Mouse (Mus musculus) midbrain, embryonic 11.5 days (tissue): ENCODE data around the gene Pax7. TPM values are rescaled to one million over a fixed set of nuclear protein-coding genes. Genes with fewer than 3 reads are reported as not detected.

ENCODE experiments used
- ATAC-seq: fragments of 200-750 bp; cut with Nextera tagmentation; 2 replicates; pipeline ENCODE4 v1.8.0; 2017; ENCODE audit warnings: moderate TSS enrichment, moderate library complexity; ENCODE audit not compliant: low FRiP score
- DNase-seq: peaks from one replicate; pipeline ENCODE4 v3.0.0; 2015; ENCODE audit warnings: low spot score; ENCODE audit errors: missing footprints
- H3K27ac ChIP-seq: fragments of 300-500 bp; sonication (generic); 2 replicates; pipeline ENCODE4 v1.5.1; 2014; ENCODE audit warnings: low read depth, low read length
- H3K27me3 ChIP-seq: fragments of 300-500 bp; sonication (generic); 2 replicates; pipeline ENCODE4 v1.6.1; 2014; ENCODE audit warnings: mild to moderate bottlenecking, low read length, moderate library complexity, mixed read lengths; ENCODE audit not compliant: control insufficient read depth, insufficient read depth
- H3K36me3 ChIP-seq: fragments of 300-500 bp; sonication (generic); 2 replicates; pipeline ENCODE4 v1.6.1; 2014; ENCODE audit warnings: mild to moderate bottlenecking, low read length, moderate library complexity, mixed read lengths; ENCODE audit not compliant: control insufficient read depth, insufficient read depth
- H3K4me1 ChIP-seq: fragments of 300-500 bp; sonication (generic); 2 replicates; pipeline ENCODE4 v1.6.1; 2014; ENCODE audit warnings: low read length; ENCODE audit not compliant: control insufficient read depth, insufficient read depth
- H3K4me2 ChIP-seq: fragments of 300-500 bp; sonication (generic); 2 replicates; pipeline ENCODE4 v1.6.1; 2014; ENCODE audit warnings: mild to moderate bottlenecking, moderate library complexity
- H3K4me3 ChIP-seq: fragments of 300-500 bp; sonication (generic); 2 replicates; pipeline ENCODE4 v1.5.1; 2014; ENCODE audit warnings: low read depth, low read length
- H3K9ac ChIP-seq: fragments of 300-500 bp; sonication (generic); 2 replicates; pipeline ENCODE4 v1.6.1; 2014; ENCODE audit warnings: low read length
- H3K9me3 ChIP-seq: fragments of 300-500 bp; sonication (generic); 2 replicates; pipeline ENCODE4 v1.6.1; 2016; ENCODE audit warnings: low read length; ENCODE audit not compliant: control insufficient read depth
- WGBS: fragments of 180-500 bp; shearing (Covaris S2); extraction: QIAGEN DNeasy Blood & Tissue Kit; methylation state at CpG from one replicate; pipeline ENCODE4 v1.1.7; 2014; 5-methylcytosine and 5-hydroxymethylcytosine counted together
- polyA plus RNA-seq: library from polyadenylated mRNA; unstranded; fragments of >200 nt; fragmentation: Nextera tagmentation; extraction: Ambion mirVana; gene quantifications from 2 replicates; pipeline ENCODE4 v1.2.1, GENCODE M21; 2014

The Pax7 gene
- polyA plus RNA-seq, 1 experiment from 2014 or later = 3.1 TPM

GRCm38 (mm10) chr4:139809381-139809820, 23.9 kb downstream of the Pax7 start:
- peaks cover 66% of the 10 kb centered on the region for H3K27me3 ChIP-seq
- H3K9me3 ChIP-seq = no peaks in the 10 kb centered on the region
- H3K4me3 ChIP-seq = no peak overlapping the region
- no peak for ATAC-seq
- WGBS = 10% methylated on average over 7 of the region's 7 CpGs
- peaks cover 78% of the 10 kb centered on the region for H3K4me1 ChIP-seq
- no peak overlapping the region; the same call in 1 of the 2 replicates for H3K9ac ChIP-seq
- no peaks in the 10 kb centered on the region for H3K36me3 ChIP-seq
- no peak overlapping the region for H3K4me2 ChIP-seq
- H3K27ac ChIP-seq = peak overlapping the region; percentile 73; the same call in 1 of the 2 replicates
- DNase-seq = peak; percentile 90

- H3K27ac ChIP-seq = peak overlapping the region; percentile 89
- peaks cover 75% of the 10 kb centered on the region for H3K4me1 ChIP-seq
- DNase-seq = peak; percentile 92
- no peak for ATAC-seq
- H3K9ac ChIP-seq = peak overlapping the region; percentile 40
- H3K9me3 ChIP-seq = no peaks in the 10 kb centered on the region
- 4% methylated on average over 10 of the region's 10 CpGs for WGBS
- peaks cover 57% of the 10 kb centered on the region for H3K27me3 ChIP-seq
- H3K4me2 ChIP-seq = peak overlapping the region; percentile 15; the same call in 1 of the 2 replicates
- no peak overlapping the region for H3K4me3 ChIP-seq
- no peaks in the 10 kb centered on the region for H3K36me3 ChIP-seq
Observed at GRCm38 (mm10) chr4:139807820-139808219, 25.5 kb downstream of the Pax7 start.

DNA sequence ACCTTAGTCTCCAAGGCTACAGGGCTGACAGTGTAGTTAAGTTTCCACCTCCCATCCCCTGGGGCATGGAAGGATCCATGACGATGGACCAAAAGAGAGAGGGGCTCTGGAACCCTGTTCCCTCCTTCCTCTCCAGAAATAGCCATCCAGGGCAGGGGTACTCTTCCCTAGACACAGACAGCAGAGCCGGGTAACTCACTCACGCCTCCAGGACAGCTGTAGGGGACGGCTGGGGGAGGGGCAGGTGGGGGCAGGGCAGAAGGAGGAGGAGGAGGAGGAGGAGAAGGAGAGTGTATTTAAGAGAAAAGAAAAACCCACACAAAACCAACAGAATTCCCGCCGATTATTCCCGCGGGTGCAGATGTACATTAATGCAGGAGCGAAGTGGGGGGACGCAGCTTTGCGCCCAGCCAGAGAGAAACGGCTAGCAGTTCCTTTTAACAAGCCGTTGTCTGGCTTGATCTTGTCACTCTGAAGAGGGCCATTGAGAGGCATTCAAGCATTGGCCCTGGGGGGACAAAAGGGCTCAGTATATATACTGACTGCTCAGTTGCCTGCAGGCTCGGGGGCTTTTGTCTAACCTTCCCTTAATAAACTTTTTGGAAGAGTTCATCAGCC, 26.0 kb downstream of the Pax7 start:
- no peak overlapping the region for H3K4me3 ChIP-seq
- peaks cover 57% of the 10 kb centered on the region for H3K27me3 ChIP-seq
- H3K4me2 ChIP-seq = peak overlapping the region; percentile 31; the same call in 1 of the 2 replicates
- peak; percentile 95 for DNase-seq
- no peaks in the 10 kb centered on the region for H3K9me3 ChIP-seq
- WGBS = 1% methylated on average over 14 of the region's 14 CpGs
- peaks cover 74% of the 10 kb centered on the region for H3K4me1 ChIP-seq
- peak overlapping the region; percentile 89 for H3K27ac ChIP-seq
- no peaks in the 10 kb centered on the region for H3K36me3 ChIP-seq
- peak; percentile 77 for ATAC-seq
- H3K9ac ChIP-seq = peak overlapping the region; percentile 40

GRCm38 (mm10) chr4:139804896-139805295, 28.4 kb downstream of the Pax7 start:
- no peaks in the 10 kb centered on the region for H3K9me3 ChIP-seq
- WGBS = 83% methylated on average over 8 of the region's 8 CpGs
- no peak overlapping the region for H3K9ac ChIP-seq
- no peak for ATAC-seq
- H3K27ac ChIP-seq = no peak overlapping the region
- peaks cover 69% of the 10 kb centered on the region for H3K27me3 ChIP-seq
- no peak for DNase-seq
- H3K36me3 ChIP-seq = no peaks in the 10 kb centered on the region
- H3K4me1 ChIP-seq = peaks cover 63% of the 10 kb centered on the region
- H3K4me3 ChIP-seq = no peak overlapping the region
- H3K4me2 ChIP-seq = no peak overlapping the region

DNA sequence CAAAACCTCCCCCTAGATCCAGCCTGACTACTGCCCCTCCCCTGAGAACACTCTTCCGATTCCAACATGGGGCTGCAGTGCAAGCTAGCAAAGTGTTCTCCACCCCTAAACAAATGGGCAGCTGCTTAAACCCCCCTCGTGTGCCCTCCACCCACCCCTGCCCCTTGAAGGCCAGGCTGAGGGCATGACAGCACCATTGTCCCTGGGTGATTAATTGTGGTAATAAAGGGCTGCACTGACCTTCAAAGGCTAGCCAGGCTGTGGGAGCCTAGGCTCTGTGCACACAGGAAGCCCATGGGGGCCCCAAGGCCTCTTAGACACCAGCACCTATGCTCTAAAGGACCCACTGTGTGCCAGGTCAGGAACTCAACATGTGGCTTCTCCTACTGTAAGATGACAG, 29.3 kb downstream of the Pax7 start:
- Histone ChIP-seq H3K4me3 (no peak overlapping the region), H3K36me3 (no peaks in the 10 kb centered on the region), H3K9me3 (no peaks in the 10 kb centered on the region), H3K4me2 (no peak overlapping the region), H3K4me1 (peaks cover 54% of the 10 kb centered on the region), H3K27me3 (peaks cover 60% of the 10 kb centered on the region), H3K9ac (no peak overlapping the region), H3K27ac (no peak overlapping the region)
- ATAC-seq (no peak), DNase-seq (no peak)
- 27% methylated on average over 2 of the region's 2 CpGs for WGBS

DNA sequence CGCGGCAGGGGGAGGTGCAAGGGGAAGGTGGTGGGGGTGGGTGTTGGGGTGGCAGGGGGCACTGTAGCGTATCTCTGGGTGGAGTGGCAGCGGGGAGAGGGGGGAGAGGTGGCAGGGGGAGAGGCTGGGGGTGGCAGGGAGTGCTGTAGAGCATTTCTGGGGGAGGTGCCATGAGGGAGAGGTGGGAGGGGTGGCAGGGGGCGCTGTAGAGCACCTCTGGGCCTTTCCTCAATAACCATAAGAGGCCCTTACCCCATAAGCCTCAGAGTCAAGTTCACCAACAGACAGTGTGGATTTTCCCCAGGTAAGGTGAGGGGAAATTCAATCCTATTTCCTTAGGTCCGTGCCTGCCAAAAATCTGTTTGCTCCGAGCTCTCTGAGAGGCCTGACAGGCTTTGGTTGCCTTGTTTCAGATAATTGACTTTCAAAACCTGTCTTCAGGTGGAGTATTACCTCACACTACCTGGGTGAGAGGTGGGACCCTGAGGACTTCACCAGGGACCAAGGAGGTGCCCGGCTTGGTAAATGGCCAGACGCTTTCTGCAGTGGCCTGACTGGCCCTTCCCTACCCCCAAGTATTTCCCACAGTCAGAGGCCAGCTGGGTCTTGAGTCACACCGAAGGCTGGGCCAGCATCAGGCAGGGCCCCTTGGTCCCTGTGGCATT, 33.8 kb downstream of the Pax7 start:
- H3K36me3 ChIP-seq = no peaks in the 10 kb centered on the region
- H3K9ac ChIP-seq = no peak overlapping the region
- H3K9me3 ChIP-seq = no peaks in the 10 kb centered on the region
- H3K27ac ChIP-seq = no peak overlapping the region
- no peak overlapping the region for H3K4me2 ChIP-seq
- ATAC-seq = no peak
- peaks cover 45% of the 10 kb centered on the region for H3K27me3 ChIP-seq
- 66% methylated on average over 9 of the region's 10 CpGs for WGBS
- H3K4me1 ChIP-seq = peaks cover 22% of the 10 kb centered on the region
- H3K4me3 ChIP-seq = no peak overlapping the region
- no peak for DNase-seq

DNA sequence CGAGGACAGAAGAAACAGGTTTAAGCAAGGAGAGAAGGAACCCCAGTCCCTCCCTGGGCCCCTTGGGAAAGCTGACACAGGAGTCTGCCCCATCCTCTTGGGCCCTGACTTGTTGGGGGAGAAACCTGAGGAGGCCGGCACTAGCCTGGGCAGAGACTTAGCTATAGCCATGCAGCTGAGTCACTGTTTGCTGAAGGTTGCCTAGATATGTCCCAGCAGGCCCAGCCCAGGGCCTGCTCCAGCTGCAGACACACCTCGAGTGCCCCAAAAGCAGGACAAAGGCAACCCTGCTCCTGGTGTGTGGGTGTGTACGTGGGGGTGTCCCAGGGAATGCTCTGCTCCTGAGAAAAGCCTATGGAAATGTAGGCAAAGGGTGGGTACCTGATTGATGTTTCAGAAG, 36.0 kb downstream of the Pax7 start:
- no peak overlapping the region for H3K9ac ChIP-seq
- no peaks in the 10 kb centered on the region for H3K9me3 ChIP-seq
- H3K4me1 ChIP-seq = peaks cover 11% of the 10 kb centered on the region
- H3K36me3 ChIP-seq = no peaks in the 10 kb centered on the region
- DNase-seq (no peak), ATAC-seq (no peak)
- no peak overlapping the region for H3K4me2 ChIP-seq
- no peak overlapping the region for H3K27ac ChIP-seq
- peaks cover 37% of the 10 kb centered on the region for H3K27me3 ChIP-seq
- H3K4me3 ChIP-seq = no peak overlapping the region
- 64% methylated on average over 4 of the region's 4 CpGs for WGBS

DNA sequence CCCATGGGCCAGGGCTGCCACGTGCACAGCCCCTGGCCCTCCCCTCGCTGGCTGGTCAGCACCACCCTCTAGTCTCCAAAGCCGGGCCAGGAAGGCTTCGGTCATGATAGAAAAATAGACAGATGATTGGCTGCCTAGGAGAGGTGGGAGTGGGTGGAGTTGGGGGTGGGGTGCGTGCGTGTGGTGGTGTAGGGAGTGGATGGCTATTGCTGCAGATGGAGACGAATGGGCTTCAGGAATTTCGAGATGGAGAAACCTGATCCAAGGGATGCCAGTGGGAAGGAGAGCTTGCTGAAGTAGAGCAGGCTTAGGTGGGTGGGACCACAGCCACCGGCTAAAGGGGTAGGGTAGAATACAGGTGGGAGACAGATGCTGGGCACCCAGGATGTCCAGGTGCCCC, 37.2 kb downstream of the Pax7 start:
- Histone ChIP-seq H3K27me3 (peaks cover 25% of the 10 kb centered on the region), H3K9ac (no peak overlapping the region), H3K9me3 (no peaks in the 10 kb centered on the region), H3K4me3 (no peak overlapping the region), H3K27ac (no peak overlapping the region), H3K4me1 (peaks cover 17% of the 10 kb centered on the region), H3K4me2 (no peak overlapping the region), H3K36me3 (no peaks in the 10 kb centered on the region)
- ATAC-seq (no peak), DNase-seq (no peak)
- WGBS = 42% methylated on average over 9 of the region's 9 CpGs

- no peak overlapping the region for H3K27ac ChIP-seq
Observed at GRCm38 (mm10) chr4:139791168-139791567, 42.2 kb downstream of the Pax7 start.

More at GRCm38 (mm10) chr4:139791168-139791567, 42.2 kb downstream of the Pax7 start:
- Histone ChIP-seq H3K4me1 (peaks cover 12% of the 10 kb centered on the region), H3K36me3 (no peaks in the 10 kb centered on the region), H3K9me3 (no peaks in the 10 kb centered on the region), H3K27me3 (peaks cover 11% of the 10 kb centered on the region), H3K9ac (no peak overlapping the region), H3K4me2 (no peak overlapping the region), H3K4me3 (no peak overlapping the region)
- ATAC-seq (no peak), DNase-seq (no peak)
- 62% methylated on average over 8 of the region's 8 CpGs for WGBS
